Mouse (Mus musculus): ENCODE measurements around the gene Eef1a1. TPM values are rescaled to one million over a fixed set of nuclear protein-coding genes. Genes with fewer than 3 reads are reported as not detected.

Gene Eef1a1
- polyA plus RNA-seq, 1 experiment from 2014 or later: 3,078 TPM

DNA sequence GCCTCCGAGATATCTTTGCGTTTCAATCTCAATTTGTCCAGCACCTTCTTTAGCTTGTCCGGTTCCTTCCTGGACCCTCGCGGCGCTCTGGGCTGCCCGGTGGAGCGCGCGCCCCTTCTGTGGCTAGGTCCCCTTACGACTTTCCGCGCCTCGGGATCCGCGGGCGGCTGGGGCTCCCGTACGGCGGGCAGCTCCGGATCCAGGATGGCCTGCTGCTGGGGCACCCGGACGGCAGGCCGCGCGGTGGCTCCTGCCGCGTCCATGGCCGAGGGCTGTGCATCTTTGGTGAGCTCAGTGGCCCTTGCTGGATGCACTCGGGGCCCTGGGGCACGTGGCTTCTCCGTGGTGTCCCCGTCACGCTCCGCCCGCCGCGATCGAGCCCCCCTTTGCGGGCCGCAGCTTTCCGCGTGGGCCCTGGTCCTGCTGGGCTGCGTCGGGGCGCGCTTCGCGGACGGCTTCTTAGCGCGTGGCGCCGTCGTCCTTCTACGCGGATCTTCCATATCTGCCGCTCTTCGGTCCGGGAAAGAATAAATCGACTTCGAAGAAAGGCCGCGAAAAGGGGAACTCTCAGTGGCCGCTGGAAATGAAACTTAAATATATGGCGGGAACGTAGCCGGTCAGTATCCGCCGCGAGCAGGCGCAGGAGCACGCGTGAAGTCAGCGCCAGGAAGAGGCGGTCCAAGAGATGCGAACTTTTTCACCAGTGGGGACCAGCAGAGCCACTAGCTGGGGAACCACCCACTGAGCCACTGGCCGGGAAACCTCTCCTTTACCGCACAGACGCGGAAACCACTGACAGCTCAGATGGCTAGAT lies 46.2 kb downstream of the Eef1a1 start, which contains the start of gene Cgas:
TSS of gene Cgas (minus strand) at position 659 of the 814 bp plus-strand sequence.
- Histone ChIP-seq H3K9me3 (no peaks in the 10 kb centered on the region), H3K4me1 (peaks cover 21% of the 10 kb centered on the region), H3K27me3 (replicated peaks) (peaks cover 83% of the 10 kb centered on the region), H3K4me3 (peak within 1 kb of the TSS; percentile 57), H3K27ac (replicated peaks) (no peak within 1 kb of the TSS), H3K36me3 (no peaks in the 10 kb centered on the region), H3K4me2 (peak within 1 kb of the TSS; percentile 87), H3K9ac (peak within 1 kb of the TSS; percentile 75)
- 1% methylated on average over 81 of the region's 81 CpGs for WGBS
- no peak for ATAC-seq (ENCODE audit: extremely low read depth, insufficient number of reproducible peaks, low FRiP score, low TSS enrichment)

DNA sequence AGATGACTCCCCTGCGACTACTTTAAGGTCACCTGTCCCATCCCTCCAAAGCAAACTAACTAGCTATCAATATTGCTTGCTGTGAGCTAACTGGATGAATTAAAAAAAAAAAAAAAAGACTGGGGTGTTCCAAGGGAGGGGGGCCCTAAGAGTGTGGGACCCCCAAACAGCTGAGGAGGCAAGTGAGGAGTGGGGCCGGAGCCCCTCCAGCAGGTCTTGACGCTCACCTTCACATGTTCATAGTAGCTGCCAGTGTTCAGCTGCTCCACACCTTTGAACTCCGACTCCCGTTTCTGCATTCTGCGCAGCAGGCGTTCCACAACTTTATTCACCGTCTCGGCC lies 46.7 kb downstream of the Eef1a1 start:
- Histone ChIP-seq H3K27me3 (replicated peaks) (peaks cover 83% of the 10 kb centered on the region), H3K4me1 (peaks cover 18% of the 10 kb centered on the region), H3K4me2 (peak overlapping the region; percentile 87), H3K9ac (peak overlapping the region; percentile 75), H3K4me3 (peak overlapping the region; percentile 57), H3K27ac (replicated peaks) (no peak overlapping the region), H3K36me3 (no peaks in the 10 kb centered on the region), H3K9me3 (no peaks in the 10 kb centered on the region)
- no peak for ATAC-seq (ENCODE audit: extremely low read depth, insufficient number of reproducible peaks, low FRiP score, low TSS enrichment)
- 10% methylated on average over 9 of the region's 9 CpGs for WGBS

DNA sequence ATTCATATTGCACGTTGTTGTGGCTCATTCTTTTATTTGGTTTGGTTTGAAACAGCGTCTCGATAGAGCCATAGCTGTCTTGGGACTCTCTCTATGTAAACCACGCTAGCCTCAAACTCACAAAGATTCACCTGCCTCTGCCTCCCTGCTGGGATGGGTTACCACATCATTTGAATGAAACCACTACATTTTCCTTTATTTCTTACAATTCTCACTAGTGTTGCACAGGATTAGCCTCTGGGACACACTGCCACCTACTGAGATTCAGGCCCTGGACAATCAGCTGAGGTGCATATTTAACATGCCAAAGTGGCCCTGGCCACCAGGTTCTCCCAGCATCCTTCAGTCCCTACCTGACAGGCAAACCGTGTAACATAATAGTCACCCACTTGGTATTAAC lies 49.5 kb downstream of the Eef1a1 start:
- peaks cover 55% of the 10 kb centered on the region for H3K27me3 ChIP-seq (replicated peaks)
- no peaks in the 10 kb centered on the region for H3K9me3 ChIP-seq
- WGBS: 68% methylated on average over 5 of the region's 5 CpGs
- H3K4me2 ChIP-seq: no peak overlapping the region
- no peak overlapping the region for H3K4me3 ChIP-seq
- H3K27ac ChIP-seq (replicated peaks): no peak overlapping the region
- H3K36me3 ChIP-seq: no peaks in the 10 kb centered on the region
- peaks cover 18% of the 10 kb centered on the region for H3K4me1 ChIP-seq
- H3K9ac ChIP-seq: no peak overlapping the region
- no peak for ATAC-seq (ENCODE audit: extremely low read depth, insufficient number of reproducible peaks, low FRiP score, low TSS enrichment)

DNA sequence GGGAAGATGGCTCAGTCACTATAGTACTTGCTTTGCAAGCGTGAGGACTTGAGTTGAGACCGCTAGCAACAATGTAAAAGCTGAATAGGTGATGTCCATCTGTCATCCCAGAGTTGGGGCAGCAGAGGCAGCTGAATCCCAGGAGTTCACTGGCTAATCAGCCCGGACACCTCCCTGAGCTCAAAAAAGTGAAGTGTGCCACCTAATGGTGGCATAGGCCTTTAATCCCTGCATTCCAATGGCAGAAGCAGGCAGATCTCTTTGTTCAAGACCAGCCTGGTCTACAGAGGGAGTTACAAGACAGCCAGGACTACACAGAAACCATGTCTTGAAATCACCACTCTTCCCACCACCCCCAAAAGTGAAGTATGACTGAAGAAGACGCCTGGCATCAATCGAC lies 56.5 kb downstream of the Eef1a1 start:
- no peak overlapping the region for H3K4me3 ChIP-seq
- ATAC-seq (ENCODE audit: extremely low read depth, insufficient number of reproducible peaks, low FRiP score, low TSS enrichment): no peak
- 80% methylated on average over 5 of the region's 5 CpGs for WGBS
- H3K27me3 ChIP-seq (replicated peaks): peaks cover 4% of the 10 kb centered on the region
- peaks cover 9% of the 10 kb centered on the region; the same call in 1 of the 2 replicates for H3K4me1 ChIP-seq
- H3K27ac ChIP-seq (replicated peaks): no peak overlapping the region
- no peaks in the 10 kb centered on the region for H3K9me3 ChIP-seq
- no peak overlapping the region for H3K9ac ChIP-seq
- H3K36me3 ChIP-seq: no peaks in the 10 kb centered on the region
- H3K4me2 ChIP-seq: no peak overlapping the region

DNA sequence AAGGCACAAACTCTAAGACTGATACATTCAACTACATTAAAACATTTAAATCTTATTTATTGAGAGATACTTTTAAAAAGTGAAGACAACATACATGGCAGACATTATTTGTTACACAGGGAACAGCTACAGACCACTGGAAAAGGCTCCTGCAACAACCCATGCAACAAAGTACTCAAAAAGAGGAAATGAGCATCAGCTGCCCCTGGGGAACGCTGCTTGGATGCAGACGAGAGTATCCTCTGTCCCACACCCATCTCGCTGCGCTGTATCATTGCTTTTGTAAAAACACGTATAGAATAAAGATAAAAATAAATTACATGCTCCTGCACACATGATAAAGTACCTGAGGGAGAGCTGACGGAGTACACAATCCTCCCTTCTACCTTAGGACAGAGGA lies 58.5 kb downstream of the Eef1a1 start:
- no peak overlapping the region for H3K27ac ChIP-seq (replicated peaks)
- no peak overlapping the region for H3K4me2 ChIP-seq
- H3K36me3 ChIP-seq: no peaks in the 10 kb centered on the region
- no peaks in the 10 kb centered on the region for H3K9me3 ChIP-seq
- no peak overlapping the region for H3K9ac ChIP-seq
- peaks cover 10% of the 10 kb centered on the region; the same call in 1 of the 2 replicates for H3K4me1 ChIP-seq
- no peak for ATAC-seq (ENCODE audit: extremely low read depth, insufficient number of reproducible peaks, low FRiP score, low TSS enrichment)
- peaks cover 4% of the 10 kb centered on the region; the same call in 1 of the 2 replicates for H3K27me3 ChIP-seq (replicated peaks)
- H3K4me3 ChIP-seq: no peak overlapping the region
- WGBS: 68% methylated on average over 6 of the region's 6 CpGs

DNA sequence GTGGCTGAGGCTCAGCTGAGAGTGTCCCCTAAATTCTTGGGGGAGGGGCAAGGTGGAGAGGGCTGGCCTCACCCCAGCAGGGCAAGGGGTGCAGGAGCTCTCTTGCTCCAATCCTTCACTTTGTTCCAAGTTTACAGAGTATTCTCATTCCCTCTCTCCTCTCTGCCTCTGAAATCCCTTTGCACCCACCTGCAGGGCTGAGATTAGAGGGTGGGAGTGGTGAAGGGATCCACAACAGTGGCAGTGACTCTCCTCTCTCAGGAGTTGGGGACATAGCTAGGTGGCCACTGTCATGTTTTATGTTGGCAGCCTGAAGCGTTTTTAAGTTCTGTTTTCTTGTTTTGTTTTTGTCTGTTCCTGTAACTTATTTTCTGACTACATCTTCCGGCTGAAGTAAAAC lies 59.4 kb downstream of the Eef1a1 start:
- 56% methylated on average over 2 of the region's 2 CpGs for WGBS
- Histone ChIP-seq H3K4me1 (peaks cover 10% of the 10 kb centered on the region; the same call in 1 of the 2 replicates), H3K4me2 (no peak overlapping the region), H3K27me3 (replicated peaks) (peaks cover 4% of the 10 kb centered on the region; the same call in 1 of the 2 replicates), H3K9me3 (no peaks in the 10 kb centered on the region), H3K4me3 (no peak overlapping the region), H3K36me3 (no peaks in the 10 kb centered on the region), H3K27ac (replicated peaks) (no peak overlapping the region), H3K9ac (no peak overlapping the region)
- no peak for ATAC-seq (ENCODE audit: extremely low read depth, insufficient number of reproducible peaks, low FRiP score, low TSS enrichment)

DNA sequence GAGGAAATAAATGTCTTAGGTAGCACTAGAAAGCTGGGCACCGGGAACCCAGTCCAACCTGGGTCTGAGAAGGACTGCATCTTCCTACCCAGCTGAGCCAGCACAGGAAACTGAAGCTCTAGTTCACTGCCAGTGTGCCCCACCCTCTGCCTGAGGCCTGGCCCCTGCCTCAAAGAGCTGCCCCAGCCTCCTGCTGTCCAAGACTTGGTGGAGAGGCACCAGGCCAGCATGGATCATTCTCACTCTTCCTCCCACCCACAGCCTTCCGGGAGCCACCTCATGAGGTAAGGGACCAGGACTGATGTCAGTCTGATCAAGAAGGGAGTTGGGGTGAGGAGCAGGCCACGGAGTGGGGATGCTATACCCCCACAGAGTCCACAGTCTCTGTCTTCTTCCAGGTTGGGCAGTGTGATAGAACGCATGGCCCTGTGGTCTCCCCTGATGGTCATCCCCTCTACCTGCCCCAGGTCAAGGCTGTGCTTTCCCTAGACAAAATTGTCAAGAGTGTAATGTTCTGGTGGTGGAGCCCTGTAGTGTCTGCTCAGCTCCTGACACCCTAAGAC lies 60.0 kb downstream of the Eef1a1 start:
- ATAC-seq (ENCODE audit: extremely low read depth, insufficient number of reproducible peaks, low FRiP score, low TSS enrichment): no peak
- WGBS: 67% methylated on average over 4 of the region's 4 CpGs
- Histone ChIP-seq H3K27ac (replicated peaks) (no peak overlapping the region), H3K9me3 (no peaks in the 10 kb centered on the region), H3K4me3 (no peak overlapping the region), H3K27me3 (replicated peaks) (peaks cover 4% of the 10 kb centered on the region; the same call in 1 of the 2 replicates), H3K9ac (no peak overlapping the region), H3K36me3 (no peaks in the 10 kb centered on the region), H3K4me2 (no peak overlapping the region), H3K4me1 (peaks cover 10% of the 10 kb centered on the region; the same call in 1 of the 2 replicates)

Small RNA genes lying within 50 kb of the gene (microRNA-seq; reads per million reads assigned to microRNA genes)
- gene Gm26377: not detected

Other genes with a start within 250 kb of the Eef1a1 start
- not detected in 2 replicates for gene Gm3776, start 232.0 kb downstream of the Eef1a1 start, polyA plus RNA-seq (2015; fragmentation: Nextera tagmentation; extraction: Ambion mirVana)
- gene Gm10639, start 199.2 kb downstream of the Eef1a1 start, polyA plus RNA-seq (2015; fragmentation: Nextera tagmentation; extraction: Ambion mirVana): not detected in 2 replicates
- not detected in 2 replicates for gene Omt2a, start 174.4 kb downstream of the Eef1a1 start, polyA plus RNA-seq (2015; fragmentation: Nextera tagmentation; extraction: Ambion mirVana)
- gene Omt2b, start 161.6 kb downstream of the Eef1a1 start, polyA plus RNA-seq (2015; fragmentation: Nextera tagmentation; extraction: Ambion mirVana): not detected in 2 replicates
- gene Gsta2, start 133.4 kb downstream of the Eef1a1 start, polyA plus RNA-seq (2015; fragmentation: Nextera tagmentation; extraction: Ambion mirVana): not detected in 2 replicates
- not detected in 2 replicates for gene Dppa5a, start 121.0 kb downstream of the Eef1a1 start, polyA plus RNA-seq (2015; fragmentation: Nextera tagmentation; extraction: Ambion mirVana)
- 0.52 and 0.80 TPM in 2 replicates for gene Ooep, start 110.4 kb downstream of the Eef1a1 start, polyA plus RNA-seq (2015; fragmentation: Nextera tagmentation; extraction: Ambion mirVana)
- gene Ddx43, start 93.4 kb downstream of the Eef1a1 start, polyA plus RNA-seq (2015; fragmentation: Nextera tagmentation; extraction: Ambion mirVana): 0.19 and 0.27 TPM in 2 replicates
- gene Cgas, start 45.9 kb downstream of the Eef1a1 start, polyA plus RNA-seq (2015; fragmentation: Nextera tagmentation; extraction: Ambion mirVana): 0.64 and 0.76 TPM in 2 replicates
- gene Mto1, start 40.9 kb downstream of the Eef1a1 start, polyA plus RNA-seq (2015; fragmentation: Nextera tagmentation; extraction: Ambion mirVana): 26.4 and 29.5 TPM in 2 replicates
- gene Gm17324, start 40.4 kb downstream of the Eef1a1 start, polyA plus RNA-seq (2015; fragmentation: Nextera tagmentation; extraction: Ambion mirVana): 0.51 and 0.71 TPM in 2 replicates
- gene Slc17a5, start 98.9 kb upstream of the Eef1a1 start, polyA plus RNA-seq (2015; fragmentation: Nextera tagmentation; extraction: Ambion mirVana): 7.9 and 8.1 TPM in 2 replicates
- gene Cd109, start 126.4 kb upstream of the Eef1a1 start, polyA plus RNA-seq (2015; fragmentation: Nextera tagmentation; extraction: Ambion mirVana): 2.6 and 2.8 TPM in 2 replicates

Data from heart, embryonic 13.5 days (tissue).